Comparison of ENCODE assay signal across 10 mouse cellular contexts in genomic region chr8:86586642-86587041, GRCm38 (mm10). TPM values are rescaled to one million over a fixed set of nuclear protein-coding genes. Genes with fewer than 3 reads are reported as not detected.
DNase-seq lines count a peak whose midpoint lies in the region; ATAC-seq and TF ChIP-seq lines count a peak whose summit lies in the region.
"Had no signal": no experiment of that assay in that cellular context is flagged by ENCODE, and none has a peak within 500 bp of the region (broad histone marks: within the 10 kb centered on the region; RNA-seq: fewer than 3 reads in every experiment).

No protein-coding gene starts in this region.

- H3K36me3 ChIP-seq in liver, adult 2 months (ENCODE audit: control insufficient read depth, insufficient read depth, low read length) = no peaks in the 10 kb centered on the region

- no peak overlapping the region for H3K4me3 ChIP-seq in liver, adult 2 months (ENCODE audit: insufficient read depth, low read depth, low read length)

- 41% methylated on average over 6 of the region's 6 CpGs for WGBS in liver, adult 2 months

- no peak for TF ChIP-seq POLR2A in liver, adult 2 months (IDR thresholded peaks at IDR 0.05; ENCODE audit: extremely low read depth, insufficient read depth, low read length)

- peaks cover 3% of the 10 kb centered on the region; the same call in 1 of the 2 replicates for H3K79me2 ChIP-seq in liver, adult 2 months (ENCODE audit: control insufficient read depth, insufficient read depth, low read length)

- no peak for ATAC-seq in megakaryocyte-erythroid progenitor cell, adult 5-6 weeks (replicated peaks; ENCODE audit: low FRiP score, low TSS enrichment, poor library complexity, severe bottlenecking)

- peaks cover 3% of the 10 kb centered on the region; the same call in 1 of the 2 replicates for H3K4me1 ChIP-seq in liver, adult 2 months (ENCODE audit: control insufficient read depth, insufficient read depth, low read length)

- no peaks in the 10 kb centered on the region for H3K27me3 ChIP-seq in liver, adult 2 months (ENCODE audit: control insufficient read depth, insufficient read depth, low read length)

- H3K9ac ChIP-seq in liver, adult 2 months (ENCODE audit: low read depth, low read length) = peak overlapping the region; percentile 32; the same call in 1 of the 2 replicates

- peak; percentile 42 for DNase-seq in cerebellum, adult 9-10 months
- no peak for DNase-seq in cerebellum, adult 8-10 months
- DNase-seq in liver, adult 2 months (ENCODE audit: extremely low read depth, low read depth, low spot score) = peak; percentile 59
- DNase-seq in liver = no peak
- DNase-seq in NIH3T3 (ENCODE audit: low read depth) = peak; percentile 54
- peak; percentile 27 for DNase-seq in naive thymus-derived CD4-positive, alpha-beta T cell, adult 2 months (ENCODE audit: low read depth)
- DNase-seq in testis, postnatal 14 days (ENCODE audit: low spot score) = no peak
- DNase-seq: kidney, adult 9 months had no signal

- peak; percentile 65 for TF ChIP-seq CTCF in liver, adult 2 months (IDR thresholded peaks at IDR 0.05; ENCODE audit: low read depth, low read length)

- H3K27ac ChIP-seq in liver, adult 2 months (replicated peaks; ENCODE audit: insufficient read depth, low read depth, low read length) = no peak overlapping the region

RNA-seq across cellular contexts. Expression of gene Abcc12, which starts 6.2 kb away (rescaled TPM):
- 0.18 and 0.81 TPM in 2 replicates for total RNA-seq in liver, adult 2 months (2014; rRNA removed)
- polyA plus RNA-seq in liver, adult 2 months (2012; rRNA removed) = 0.21 TPM in 1 of 2 replicates, not detected in the other
- total RNA-seq in megakaryocyte-erythroid progenitor cell, adult 5-6 weeks (2014; fragmentation: Nextera tagmentation) = not detected in 2 replicates
- not detected in 2 replicates for total RNA-seq in megakaryocyte-erythroid progenitor cell, adult 5-6 weeks (2017)
- polyA plus RNA-seq: heart, embryonic 14.5 days had no signal

RNA-seq across cellular contexts. Expression of gene Lonp2, which starts 37.2 kb away (rescaled TPM):
- 244 and 308 TPM in 2 replicates for total RNA-seq in liver, adult 2 months (2014; rRNA removed)
- polyA plus RNA-seq in liver, adult 2 months (2012; rRNA removed) = 278 and 299 TPM in 2 replicates
- 45.0 and 53.9 TPM in 2 replicates for total RNA-seq in megakaryocyte-erythroid progenitor cell, adult 5-6 weeks (2014; fragmentation: Nextera tagmentation)
- 76.4 and 77.0 TPM in 2 replicates for total RNA-seq in megakaryocyte-erythroid progenitor cell, adult 5-6 weeks (2017)

Comparison
In these comparisons a context has a peak if more than half of its experiments do, and no peak if none do; other contexts are left out.
1. DNase-seq: peak in cerebellum, adult 9-10 months (single experiment), liver, adult 2 months (single experiment), NIH3T3 (single experiment) and naive thymus-derived CD4-positive, alpha-beta T cell, adult 2 months (single experiment); none in cerebellum, adult 8-10 months (single experiment), liver (single experiment) and testis, postnatal 14 days (single experiment).